Mouse (Mus musculus): ENCODE results near the gene Arl15. TPM values are rescaled to one million over a fixed set of nuclear protein-coding genes. Genes with fewer than 3 reads are reported as not detected.

Arl15 gene
- polyA plus RNA-seq, 1 experiment from 2014 or later = 3.7 TPM

- 85% methylated on average over 4 of the region's 4 CpGs for WGBS
- no peaks in the 10 kb centered on the region for H3K27me3 ChIP-seq (ENCODE audit: control insufficient read depth, insufficient read depth, low read length)
- H3K9ac ChIP-seq (ENCODE audit: low read length) = no peak overlapping the region
- H3K9me3 ChIP-seq (ENCODE audit: control insufficient read depth, low read length) = no peaks in the 10 kb centered on the region
- no peaks in the 10 kb centered on the region for H3K4me1 ChIP-seq (replicated peaks; ENCODE audit: control insufficient read depth, insufficient read depth)
- H3K27ac ChIP-seq (replicated peaks) = no peak overlapping the region
- ATAC-seq (ENCODE audit: low FRiP score, low TSS enrichment) (no peak), DNase-seq (ENCODE audit: low spot score) (no peak)
- no peaks in the 10 kb centered on the region for H3K36me3 ChIP-seq (ENCODE audit: control insufficient read depth, insufficient read depth, low read length)
- no peak overlapping the region for H3K4me3 ChIP-seq (ENCODE audit: low read depth, low read length)
- TF ChIP-seq EP300 (optimal IDR thresholded peaks at IDR 0.05) = no peak
- TF ChIP-seq CTCF (IDR thresholded peaks at IDR 0.05; ENCODE audit: low read depth) = no peak
- H3K4me2 ChIP-seq (replicated peaks; ENCODE audit: low read depth) = no peak overlapping the region
Observed at GRCm38 (mm10) chr13:113935697-113936096, 141.4 kb downstream of the Arl15 start.

GRCm38 (mm10) chr13:113937231-113937630 lies 142.9 kb downstream of the Arl15 start:
- ATAC-seq (ENCODE audit: low FRiP score, low TSS enrichment) (no peak), DNase-seq (ENCODE audit: low spot score) (no peak)
- Histone ChIP-seq H3K4me2 (replicated peaks; ENCODE audit: low read depth) (no peak overlapping the region), H3K9me3 (ENCODE audit: control insufficient read depth, low read length) (no peaks in the 10 kb centered on the region), H3K4me1 (replicated peaks; ENCODE audit: control insufficient read depth, insufficient read depth) (no peaks in the 10 kb centered on the region), H3K27ac (replicated peaks) (no peak overlapping the region), H3K27me3 (ENCODE audit: control insufficient read depth, insufficient read depth, low read length) (no peaks in the 10 kb centered on the region), H3K36me3 (ENCODE audit: control insufficient read depth, insufficient read depth, low read length) (no peaks in the 10 kb centered on the region), H3K4me3 (ENCODE audit: low read depth, low read length) (no peak overlapping the region), H3K9ac (ENCODE audit: low read length) (no peak overlapping the region)
- 86% methylated on average over 5 of the region's 5 CpGs for WGBS
- TF ChIP-seq CTCF (IDR thresholded peaks at IDR 0.05; ENCODE audit: low read depth) (no peak), EP300 (optimal IDR thresholded peaks at IDR 0.05) (no peak)

DNA sequence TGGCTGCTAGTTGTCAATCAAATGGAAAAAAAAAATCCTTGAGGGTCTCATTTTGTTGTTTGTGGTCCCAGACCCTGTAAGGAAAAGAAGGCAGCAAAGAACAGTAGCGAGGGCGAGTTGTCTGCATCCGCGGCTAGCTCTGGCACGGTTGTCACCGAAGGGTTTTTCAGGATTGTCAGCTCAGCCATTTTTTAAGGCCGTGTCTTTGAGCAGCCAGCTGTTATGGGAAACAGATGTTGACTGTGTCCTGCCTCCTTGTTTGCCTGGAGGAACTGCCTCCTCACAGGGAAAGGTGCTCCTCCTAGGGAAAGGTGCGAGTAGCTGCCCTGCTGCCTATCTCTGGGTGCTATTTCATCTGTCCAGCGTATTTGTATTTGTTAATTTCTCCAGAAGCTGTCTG lies 144.3 kb downstream of the Arl15 start:
- Histone ChIP-seq H3K36me3 (ENCODE audit: control insufficient read depth, insufficient read depth, low read length) (no peaks in the 10 kb centered on the region), H3K27ac (replicated peaks) (no peak overlapping the region), H3K4me3 (ENCODE audit: low read depth, low read length) (no peak overlapping the region), H3K9ac (ENCODE audit: low read length) (no peak overlapping the region), H3K9me3 (ENCODE audit: control insufficient read depth, low read length) (no peaks in the 10 kb centered on the region), H3K4me1 (replicated peaks; ENCODE audit: control insufficient read depth, insufficient read depth) (no peaks in the 10 kb centered on the region), H3K27me3 (ENCODE audit: control insufficient read depth, insufficient read depth, low read length) (no peaks in the 10 kb centered on the region), H3K4me2 (replicated peaks; ENCODE audit: low read depth) (no peak overlapping the region)
- WGBS = 90% methylated on average over 9 of the region's 9 CpGs
- no peak for DNase-seq (ENCODE audit: low spot score)
- no peak for TF ChIP-seq CTCF (IDR thresholded peaks at IDR 0.05; ENCODE audit: low read depth)
- no peak for TF ChIP-seq EP300 (optimal IDR thresholded peaks at IDR 0.05)
- no peak for ATAC-seq (ENCODE audit: low FRiP score, low TSS enrichment)

DNA sequence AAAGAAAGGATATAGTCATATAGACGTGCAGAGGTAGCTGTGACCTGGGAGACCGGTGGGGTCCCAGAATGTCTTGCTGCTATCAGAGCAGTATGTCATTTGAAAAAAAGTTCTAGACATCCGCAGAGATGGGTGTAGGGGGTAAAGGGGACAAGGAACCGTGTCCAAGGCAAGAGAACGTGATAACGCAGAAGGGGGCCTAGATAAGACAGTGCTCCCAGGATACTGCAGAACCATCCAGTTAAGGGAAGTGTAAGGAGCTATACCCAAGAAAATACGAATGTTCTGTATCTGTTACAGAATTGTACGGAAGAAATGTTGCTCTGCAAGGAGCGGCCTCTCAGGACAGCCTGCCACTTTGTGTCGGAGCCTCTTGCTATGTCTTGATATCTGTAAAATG lies 144.8 kb downstream of the Arl15 start:
- Histone ChIP-seq H3K27ac (replicated peaks) (no peak overlapping the region), H3K9ac (ENCODE audit: low read length) (no peak overlapping the region), H3K36me3 (ENCODE audit: control insufficient read depth, insufficient read depth, low read length) (no peaks in the 10 kb centered on the region), H3K4me3 (ENCODE audit: low read depth, low read length) (no peak overlapping the region), H3K4me1 (replicated peaks; ENCODE audit: control insufficient read depth, insufficient read depth) (no peaks in the 10 kb centered on the region), H3K9me3 (ENCODE audit: control insufficient read depth, low read length) (no peaks in the 10 kb centered on the region), H3K4me2 (replicated peaks; ENCODE audit: low read depth) (no peak overlapping the region), H3K27me3 (ENCODE audit: control insufficient read depth, insufficient read depth, low read length) (no peaks in the 10 kb centered on the region)
- WGBS = 90% methylated on average over 10 of the region's 10 CpGs
- no peak for DNase-seq (ENCODE audit: low spot score)
- TF ChIP-seq EP300 (optimal IDR thresholded peaks at IDR 0.05) = no peak
- no peak for TF ChIP-seq CTCF (IDR thresholded peaks at IDR 0.05; ENCODE audit: low read depth)
- ATAC-seq (ENCODE audit: low FRiP score, low TSS enrichment) = no peak

DNA sequence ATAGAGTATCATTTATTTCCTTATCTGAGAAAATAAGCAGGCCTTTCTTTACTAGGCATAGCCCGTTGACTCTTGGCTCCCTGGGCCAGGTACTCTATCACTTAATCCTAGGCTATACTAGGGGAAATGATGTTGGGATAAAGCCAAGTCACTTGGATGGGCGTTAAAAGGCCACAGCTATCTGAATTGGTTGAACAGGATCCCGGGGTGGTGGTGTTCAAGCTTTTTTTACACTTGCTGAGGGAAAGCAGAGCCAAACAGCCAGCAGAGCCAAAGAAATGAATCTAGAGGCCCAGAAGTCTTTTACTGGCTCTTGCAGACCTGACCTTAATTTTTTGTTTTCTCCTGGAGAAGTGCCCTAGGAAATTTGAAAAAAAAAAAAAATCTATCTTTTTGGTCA lies 145.4 kb downstream of the Arl15 start:
- 42% methylated on average over 3 of the region's 3 CpGs for WGBS
- H3K4me2 ChIP-seq (replicated peaks; ENCODE audit: low read depth) = no peak overlapping the region
- no peak overlapping the region for H3K4me3 ChIP-seq (ENCODE audit: low read depth, low read length)
- ATAC-seq (ENCODE audit: low FRiP score, low TSS enrichment) = no peak
- no peak for DNase-seq (ENCODE audit: low spot score)
- H3K36me3 ChIP-seq (ENCODE audit: control insufficient read depth, insufficient read depth, low read length) = no peaks in the 10 kb centered on the region
- H3K27me3 ChIP-seq (ENCODE audit: control insufficient read depth, insufficient read depth, low read length) = no peaks in the 10 kb centered on the region
- no peaks in the 10 kb centered on the region for H3K4me1 ChIP-seq (replicated peaks; ENCODE audit: control insufficient read depth, insufficient read depth)
- H3K9me3 ChIP-seq (ENCODE audit: control insufficient read depth, low read length) = no peaks in the 10 kb centered on the region
- no peak for TF ChIP-seq EP300 (optimal IDR thresholded peaks at IDR 0.05)
- no peak for TF ChIP-seq CTCF (IDR thresholded peaks at IDR 0.05; ENCODE audit: low read depth)
- no peak overlapping the region for H3K9ac ChIP-seq (ENCODE audit: low read length)
- no peak overlapping the region for H3K27ac ChIP-seq (replicated peaks)

- TF ChIP-seq CTCF (IDR thresholded peaks at IDR 0.05; ENCODE audit: low read depth) (no peak), EP300 (optimal IDR thresholded peaks at IDR 0.05) (no peak)
- Histone ChIP-seq H3K4me2 (replicated peaks; ENCODE audit: low read depth) (no peak overlapping the region), H3K27ac (replicated peaks) (no peak overlapping the region), H3K36me3 (ENCODE audit: control insufficient read depth, insufficient read depth, low read length) (no peaks in the 10 kb centered on the region), H3K9me3 (ENCODE audit: control insufficient read depth, low read length) (no peaks in the 10 kb centered on the region), H3K9ac (ENCODE audit: low read length) (no peak overlapping the region), H3K4me1 (replicated peaks; ENCODE audit: control insufficient read depth, insufficient read depth) (no peaks in the 10 kb centered on the region), H3K4me3 (ENCODE audit: low read depth, low read length) (no peak overlapping the region), H3K27me3 (ENCODE audit: control insufficient read depth, insufficient read depth, low read length) (no peaks in the 10 kb centered on the region)
- no peak for DNase-seq (ENCODE audit: low spot score)
- ATAC-seq (ENCODE audit: low FRiP score, low TSS enrichment) = no peak
- 90% methylated on average over 7 of the region's 7 CpGs for WGBS
Observed at GRCm38 (mm10) chr13:113940151-113940550, 145.8 kb downstream of the Arl15 start.
